Mouse (Mus musculus): ENCODE measurements around the gene Phtf2.

DNA sequence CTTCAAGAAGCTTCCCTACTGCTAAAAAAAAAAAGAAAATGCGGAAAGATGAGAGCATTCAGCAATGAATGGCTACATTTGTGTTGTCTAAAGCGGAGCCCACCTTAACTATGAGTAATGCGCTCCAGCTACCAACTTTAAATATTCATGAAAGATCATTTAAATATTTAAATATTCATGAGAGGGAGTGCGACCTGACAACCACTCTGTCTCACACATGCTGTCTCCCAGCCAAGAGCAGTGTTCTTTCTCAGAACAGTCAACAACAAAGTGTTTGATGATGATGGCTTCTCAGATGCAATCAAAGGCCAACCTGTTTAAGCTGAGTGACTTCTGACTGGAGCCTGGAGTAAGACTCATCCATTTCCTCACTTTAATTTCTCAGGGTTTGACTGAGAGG lies 133.8 kb downstream of the Phtf2 start:
- TF ChIP-seq POLR2A (IDR thresholded peaks at IDR 0.05; ENCODE audit: borderline replicate concordance, insufficient read depth, low read length): no peak
- no peak for TF ChIP-seq CTCF (IDR thresholded peaks at IDR 0.05; ENCODE audit: borderline replicate concordance, insufficient read depth, low read depth, low read length)

Measured in cerebellum, adult 2 months (tissue).